Mouse (Mus musculus): ENCODE results near the gene Zfp444. TPM values are rescaled to one million over a fixed set of nuclear protein-coding genes. Genes with fewer than 3 reads are reported as not detected.
"Not testable (repeated sequence)": the region's sequence is repeated elsewhere in the genome, so short reads cannot be mapped to it uniquely, and the experiment has no call there.

Gene Zfp444
- polyA plus RNA-seq, 1 experiment from 2014 or later, result 69.8 TPM

DNA sequence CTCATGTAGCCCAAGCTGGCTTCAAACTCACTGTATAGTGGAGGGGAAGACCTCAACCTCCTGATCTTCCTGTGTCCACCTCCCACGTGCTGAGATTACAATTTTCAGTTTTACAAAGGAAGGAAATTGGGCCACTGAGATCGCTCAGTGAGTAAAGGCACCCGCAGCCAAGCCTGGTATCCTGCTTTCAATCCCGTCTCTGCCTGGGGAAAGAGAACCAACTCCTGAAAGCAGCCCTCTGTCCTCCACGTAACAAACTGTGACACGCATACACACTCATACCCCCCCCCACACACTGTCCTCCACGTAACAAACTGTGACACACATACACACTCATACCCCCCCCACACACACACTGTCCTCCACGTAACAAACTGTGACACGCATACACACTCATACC lies 1.6 kb upstream of the Zfp444 start:
- DNase-seq (ENCODE audit: extremely low spot score, low spot score), result no peak
- Histone ChIP-seq H3K4me1 (peaks cover 14% of the 10 kb centered on the region), H3K27me3 (ENCODE audit: poor library complexity, severe bottlenecking) (no peaks in the 10 kb centered on the region), H3K27ac (no peak overlapping the region), H3K9me3 (no peaks in the 10 kb centered on the region), H3K36me3 (replicated peaks) (peaks cover 13% of the 10 kb centered on the region), H3K4me3 (no peak overlapping the region)
- WGBS, result 84% methylated on average over 9 of the region's 9 CpGs

DNA sequence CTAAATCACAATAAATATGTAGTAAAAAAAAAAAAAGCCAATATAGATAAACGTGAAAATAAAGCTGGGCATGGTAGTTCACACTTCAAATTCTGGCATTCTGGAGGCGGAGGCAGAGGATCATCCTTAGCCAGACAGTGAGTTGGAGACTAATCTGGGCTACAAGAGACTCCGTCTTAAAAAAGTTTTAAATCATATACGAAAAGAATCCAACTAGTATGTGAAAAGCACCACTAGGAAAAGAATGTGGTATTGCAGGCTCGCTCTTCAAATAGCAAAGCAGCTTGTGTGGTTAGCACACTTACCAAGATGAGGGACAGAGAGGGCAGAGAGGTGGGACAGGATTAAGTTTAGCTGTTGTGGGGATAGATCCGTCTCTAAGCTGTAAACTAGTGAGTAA lies 1.2 kb upstream of the Zfp444 start:
- WGBS, result 55% methylated on average over 6 of the region's 6 CpGs
- H3K27ac ChIP-seq, result peak overlapping the region; percentile 91
- H3K4me3 ChIP-seq, result peak overlapping the region; percentile 76
- H3K36me3 ChIP-seq (replicated peaks), result peaks cover 18% of the 10 kb centered on the region
- H3K4me1 ChIP-seq, result peaks cover 14% of the 10 kb centered on the region
- H3K27me3 ChIP-seq (ENCODE audit: poor library complexity, severe bottlenecking), result no peaks in the 10 kb centered on the region
- DNase-seq (ENCODE audit: extremely low spot score, low spot score), result no peak
- no peaks in the 10 kb centered on the region for H3K9me3 ChIP-seq

DNA sequence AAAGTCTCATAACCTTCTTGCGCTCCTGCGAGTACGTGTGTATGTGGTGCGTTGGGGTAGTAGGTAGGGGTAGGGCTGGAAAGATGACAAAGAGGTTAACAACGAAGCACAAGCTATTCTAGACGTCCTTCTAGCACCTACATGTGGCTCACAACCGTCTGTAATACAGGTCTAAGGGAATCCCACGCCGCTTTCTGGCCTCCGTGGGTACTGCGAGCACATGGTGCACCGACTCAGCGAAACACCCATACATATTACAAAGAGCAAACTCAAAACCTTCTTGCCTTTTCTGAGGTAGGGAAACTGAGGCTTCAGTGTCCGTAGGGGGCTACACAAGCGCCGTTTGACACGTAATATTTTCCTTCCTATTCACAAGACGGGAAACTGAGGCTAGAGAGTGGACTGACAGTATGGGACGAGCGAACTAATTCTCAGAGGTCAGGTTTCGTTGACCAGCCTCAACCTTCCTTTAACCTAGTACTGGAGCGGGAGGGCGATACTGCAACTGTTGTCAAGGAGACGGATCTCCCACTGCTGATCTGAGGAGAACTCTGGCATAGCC lies 501 bp upstream of the Zfp444 start:
- peak overlapping the region; percentile 76 for H3K4me3 ChIP-seq
- peaks cover 23% of the 10 kb centered on the region for H3K36me3 ChIP-seq (replicated peaks)
- 2% methylated on average over 24 of the region's 24 CpGs for WGBS
- peaks cover 14% of the 10 kb centered on the region for H3K4me1 ChIP-seq
- H3K27me3 ChIP-seq (ENCODE audit: poor library complexity, severe bottlenecking), result no peaks in the 10 kb centered on the region
- no peaks in the 10 kb centered on the region for H3K9me3 ChIP-seq
- H3K27ac ChIP-seq, result peak overlapping the region; percentile 91
- peak; percentile 68 for DNase-seq (ENCODE audit: extremely low spot score, low spot score)

DNA sequence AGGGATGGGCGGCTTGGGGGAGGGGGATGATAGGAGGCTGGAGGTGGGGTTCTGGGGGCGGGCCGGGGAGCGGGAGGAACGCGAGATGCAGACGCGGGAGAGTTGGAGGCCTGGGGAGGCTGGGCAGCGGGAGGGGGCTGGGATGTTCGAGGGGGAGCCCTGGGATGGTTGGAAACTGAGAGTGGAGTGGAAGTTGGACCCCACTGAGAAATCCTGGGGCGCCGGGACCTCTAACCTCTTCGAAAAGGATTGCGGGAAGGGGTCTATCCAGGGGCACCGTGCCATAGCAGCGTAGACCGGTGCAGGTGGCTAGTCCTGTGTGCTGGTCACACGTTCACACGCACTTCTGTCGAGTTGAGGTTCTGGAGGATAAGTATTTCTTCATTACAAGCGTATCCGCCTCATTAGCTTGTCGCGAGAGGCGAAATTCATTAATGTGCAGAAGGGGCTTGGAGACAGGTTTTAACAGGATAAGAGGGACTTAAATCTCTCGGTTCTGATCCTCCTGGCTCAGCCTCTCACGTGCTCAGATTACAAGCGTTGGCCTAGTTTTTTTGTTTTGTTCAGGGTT lies 733 bp downstream of the Zfp444 start:
- Histone ChIP-seq H3K9me3 (no peaks in the 10 kb centered on the region), H3K4me3 (peak overlapping the region; percentile 76), H3K36me3 (replicated peaks) (peaks cover 30% of the 10 kb centered on the region), H3K27me3 (ENCODE audit: poor library complexity, severe bottlenecking) (no peaks in the 10 kb centered on the region), H3K27ac (peak overlapping the region; percentile 91), H3K4me1 (peaks cover 14% of the 10 kb centered on the region)
- no peak for DNase-seq (ENCODE audit: extremely low spot score, low spot score)
- under 1% methylated on average over 28 of the region's 28 CpGs for WGBS

DNA sequence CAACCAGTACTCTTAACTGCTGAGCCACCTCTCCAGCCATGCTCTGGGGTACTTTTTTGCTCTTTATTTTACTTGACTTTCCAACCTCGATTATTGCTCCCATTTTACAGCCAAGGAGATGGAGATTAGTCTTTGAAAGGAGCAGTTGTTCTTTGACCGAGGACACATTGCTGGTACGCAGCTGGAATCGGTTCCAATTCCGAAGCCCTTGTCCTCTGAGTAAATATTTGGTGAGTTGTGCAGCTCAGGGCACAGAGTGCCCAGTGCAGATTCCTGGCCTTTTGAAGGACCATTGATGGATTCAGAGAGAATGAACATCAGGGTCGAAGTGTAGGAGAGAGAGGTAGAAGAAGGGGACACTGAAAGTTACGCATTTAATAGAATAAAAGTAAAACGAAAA lies 1.8 kb downstream of the Zfp444 start:
- Histone ChIP-seq H3K36me3 (replicated peaks) (peaks cover 41% of the 10 kb centered on the region), H3K9me3 (no peaks in the 10 kb centered on the region), H3K27me3 (ENCODE audit: poor library complexity, severe bottlenecking) (no peaks in the 10 kb centered on the region), H3K27ac (no peak overlapping the region), H3K4me3 (peak overlapping the region; percentile 76; the same call in 1 of the 2 replicates), H3K4me1 (peaks cover 14% of the 10 kb centered on the region)
- WGBS, result 92% methylated on average over 8 of the region's 8 CpGs
- no peak for DNase-seq (ENCODE audit: extremely low spot score, low spot score)

DNA sequence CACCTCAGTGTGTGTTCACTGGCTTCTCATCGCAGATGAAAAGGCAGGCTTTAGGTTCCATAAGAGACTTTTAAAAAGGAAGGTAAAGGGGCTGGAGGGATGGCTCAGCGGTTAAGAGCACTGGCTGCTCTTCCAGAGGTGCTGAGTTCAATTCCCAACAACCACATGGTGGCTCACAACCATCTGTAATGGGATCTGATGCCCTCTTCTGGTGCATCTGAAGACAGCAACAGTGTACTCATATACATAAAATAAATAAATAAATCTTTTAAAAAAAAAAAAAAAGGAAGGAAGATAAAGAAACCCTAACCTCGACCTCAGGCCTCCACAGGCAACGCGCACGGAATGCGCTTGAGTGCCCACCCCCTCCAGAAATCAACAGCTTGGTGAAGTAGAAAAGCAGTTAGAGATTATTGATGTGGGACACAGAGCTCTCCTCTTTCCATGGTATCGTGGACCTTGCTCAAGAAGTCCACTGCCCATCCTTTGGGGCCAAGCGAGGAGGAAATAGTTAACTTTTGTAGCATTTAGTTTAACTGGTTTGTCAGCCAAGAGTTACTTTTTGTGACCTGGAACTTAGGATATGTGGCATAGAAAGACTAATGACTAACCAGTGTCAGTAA lies 2.5 kb downstream of the Zfp444 start:
- not testable (repeated sequence) for H3K4me3 ChIP-seq; H3K27ac ChIP-seq; DNase-seq (ENCODE audit: extremely low spot score, low spot score); H3K9me3 ChIP-seq; H3K27me3 ChIP-seq (ENCODE audit: poor library complexity, severe bottlenecking)
- WGBS, result 89% methylated on average over 9 of the region's 9 CpGs
- peaks cover 44% of the 10 kb centered on the region for H3K36me3 ChIP-seq (replicated peaks)
- peaks cover 14% of the 10 kb centered on the region for H3K4me1 ChIP-seq

DNA sequence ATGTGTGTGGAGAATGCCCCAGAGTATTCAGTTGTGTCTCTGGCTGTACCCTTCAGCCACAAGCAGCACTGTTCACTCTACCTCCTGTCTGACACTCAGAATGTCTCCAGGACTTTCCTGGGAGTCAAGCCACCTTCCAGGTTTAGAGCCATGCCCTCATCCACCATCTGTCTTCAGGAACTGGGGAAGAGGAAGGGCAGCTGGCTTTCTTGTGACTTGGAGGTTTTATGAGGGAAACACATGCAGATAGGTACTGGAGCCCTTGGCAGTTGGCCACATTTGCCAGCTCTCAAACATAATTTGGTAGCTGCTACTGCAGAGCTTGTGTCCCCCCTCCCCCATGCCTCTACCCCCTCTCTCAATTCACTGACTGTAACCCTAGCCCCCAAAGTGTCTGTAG lies 7.0 kb downstream of the Zfp444 start:
- Histone ChIP-seq H3K27ac (no peak overlapping the region), H3K9me3 (0 out of 2 replicates have a peak, but pooled peaks cover 3% of the 10 kb centered on the region), H3K4me1 (no peaks in the 10 kb centered on the region), H3K27me3 (ENCODE audit: poor library complexity, severe bottlenecking) (no peaks in the 10 kb centered on the region), H3K36me3 (replicated peaks) (peaks cover 81% of the 10 kb centered on the region), H3K4me3 (no peak overlapping the region)
- DNase-seq (ENCODE audit: extremely low spot score, low spot score), result no peak

DNA sequence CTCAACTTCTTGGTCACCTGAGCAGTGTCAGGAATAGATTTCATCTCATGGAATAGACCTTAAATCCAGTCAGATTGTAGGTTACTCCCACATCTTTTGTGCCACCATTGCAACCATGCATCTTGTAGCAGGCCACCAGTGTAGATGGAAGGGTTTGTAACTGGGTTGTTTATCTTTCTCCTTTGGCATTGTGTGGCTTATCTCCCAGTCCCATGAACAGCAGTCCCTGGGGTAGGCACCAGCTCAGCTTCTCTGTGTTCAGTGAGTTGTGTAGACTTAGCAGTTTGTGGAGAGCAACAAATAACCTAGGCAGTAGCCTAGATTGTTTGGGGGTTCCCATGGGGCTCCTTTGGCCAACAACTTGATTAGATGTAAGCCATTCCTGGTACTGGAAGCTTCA lies 10.9 kb downstream of the Zfp444 start:
- no peaks in the 10 kb centered on the region for H3K4me1 ChIP-seq
- no peak overlapping the region for H3K4me3 ChIP-seq
- DNase-seq (ENCODE audit: extremely low spot score, low spot score), result no peak
- H3K27ac ChIP-seq, result no peak overlapping the region
- peaks cover 89% of the 10 kb centered on the region for H3K36me3 ChIP-seq (replicated peaks)
- no peaks in the 10 kb centered on the region for H3K27me3 ChIP-seq (ENCODE audit: poor library complexity, severe bottlenecking)
- H3K9me3 ChIP-seq, result 0 out of 2 replicates have a peak, but pooled peaks cover 7% of the 10 kb centered on the region

DNA sequence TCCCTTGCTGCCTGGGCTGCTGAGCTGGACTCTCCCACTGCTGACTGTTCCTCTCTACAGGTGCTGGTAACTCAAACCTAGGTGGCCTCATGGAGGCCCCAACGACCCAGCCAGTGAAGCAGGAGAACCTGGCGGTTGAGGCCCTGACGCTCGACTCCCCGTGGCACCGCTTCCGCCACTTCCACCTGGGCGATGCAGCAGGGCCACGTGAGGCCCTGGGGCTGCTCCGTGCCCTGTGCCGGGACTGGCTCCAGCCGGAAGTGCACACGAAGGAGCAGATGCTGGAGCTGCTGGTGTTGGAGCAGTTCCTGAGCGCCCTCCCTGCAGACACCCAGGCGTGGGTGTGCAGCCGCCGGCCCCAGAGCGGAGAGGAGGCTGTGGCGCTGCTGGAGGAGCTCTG lies 11.8 kb downstream of the Zfp444 start:
- no peak for DNase-seq (ENCODE audit: extremely low spot score, low spot score)
- no peaks in the 10 kb centered on the region for H3K4me1 ChIP-seq
- no peak overlapping the region for H3K27ac ChIP-seq
- peaks cover 7% of the 10 kb centered on the region for H3K27me3 ChIP-seq (ENCODE audit: poor library complexity, severe bottlenecking)
- 94% methylated on average over 19 of the region's 19 CpGs for WGBS
- H3K4me3 ChIP-seq, result no peak overlapping the region
- H3K36me3 ChIP-seq (replicated peaks), result peaks cover 89% of the 10 kb centered on the region
- 0 out of 2 replicates have a peak, but pooled peaks cover 7% of the 10 kb centered on the region for H3K9me3 ChIP-seq

DNA sequence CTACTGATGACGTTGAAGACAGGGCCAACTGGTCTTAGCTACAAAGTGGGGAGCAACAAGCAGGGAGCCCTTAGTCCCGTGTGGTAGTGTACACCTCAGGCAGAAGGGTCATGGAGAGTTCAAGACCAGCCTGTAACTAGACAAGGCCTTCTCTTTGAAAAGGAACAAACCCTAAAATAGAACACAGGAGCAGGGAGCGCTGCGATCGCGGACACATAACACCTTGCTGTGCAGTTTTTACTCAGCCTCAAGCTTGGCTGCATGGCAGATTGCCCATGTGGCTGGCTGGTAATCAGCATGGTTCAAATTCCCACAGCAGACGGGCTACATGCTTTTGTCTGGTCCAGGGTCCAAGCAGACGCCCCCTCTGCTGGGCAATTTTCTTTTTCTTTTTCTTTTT lies 12.5 kb downstream of the Zfp444 start:
- peaks cover 92% of the 10 kb centered on the region for H3K36me3 ChIP-seq (replicated peaks)

DNA sequence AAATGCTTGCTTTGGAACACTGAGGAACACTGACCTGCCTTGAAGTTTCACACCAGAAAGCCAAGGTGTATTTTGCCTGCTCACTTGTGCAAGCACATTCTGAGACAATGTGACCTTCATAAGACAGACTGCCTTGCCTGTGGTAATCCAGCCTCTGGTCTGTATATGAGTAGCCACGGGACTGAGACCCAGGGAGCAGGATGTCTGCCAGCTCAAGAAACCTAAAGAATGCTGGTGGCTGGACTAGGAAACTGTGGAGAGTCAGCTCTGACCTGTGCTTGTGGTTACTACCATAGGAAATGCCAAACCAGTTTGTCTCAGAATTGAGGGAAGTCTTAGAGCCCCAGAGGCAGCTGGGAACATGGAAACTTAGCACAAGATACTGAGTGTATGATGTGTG lies 13.4 kb downstream of the Zfp444 start:
- H3K36me3 ChIP-seq (replicated peaks), result peaks cover 94% of the 10 kb centered on the region

More for the DNA sequence above, 12.5 kb downstream of the Zfp444 start:
- 0 out of 2 replicates have a peak, but pooled peaks cover 4% of the 10 kb centered on the region for H3K4me1 ChIP-seq
- no peak for DNase-seq (ENCODE audit: extremely low spot score, low spot score)
- H3K27ac ChIP-seq, result no peak overlapping the region
- whole genome bisulfite sequencing, result 97% methylated on average over 8 of the region's 8 CpGs
- no peak overlapping the region for H3K4me3 ChIP-seq
- H3K27me3 ChIP-seq (ENCODE audit: poor library complexity, severe bottlenecking), result peaks cover 14% of the 10 kb centered on the region
- H3K9me3 ChIP-seq, result 0 out of 2 replicates have a peak, but pooled peaks cover 10% of the 10 kb centered on the region

DNA sequence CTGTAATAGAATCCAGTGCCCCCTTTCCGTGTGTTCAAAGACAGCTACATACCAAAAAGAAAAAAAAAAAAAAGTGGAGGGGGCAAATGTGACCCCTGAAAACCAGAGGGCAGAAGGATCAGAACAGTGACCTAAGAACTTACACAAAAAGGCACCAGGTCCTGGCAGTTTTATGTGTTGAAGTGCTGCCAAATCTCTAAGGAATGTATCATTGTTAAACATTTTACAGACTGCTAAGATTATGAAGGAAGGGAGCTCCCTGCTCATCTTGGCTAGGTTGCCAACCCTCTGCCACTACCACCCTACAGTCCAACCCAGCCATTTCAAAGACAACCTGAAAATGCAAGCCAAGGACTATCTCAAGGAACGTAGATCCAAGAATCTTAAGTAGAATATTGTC lies 14.2 kb downstream of the Zfp444 start:
- no peak for DNase-seq (ENCODE audit: extremely low spot score, low spot score)
- 98% methylated on average over 2 of the region's 2 CpGs for WGBS
- H3K4me3 ChIP-seq, result no peak overlapping the region

More for the DNA sequence above, 13.4 kb downstream of the Zfp444 start:
- WGBS, result 81% methylated on average over 1 of the region's 1 CpGs
- H3K9me3 ChIP-seq, result 0 out of 2 replicates have a peak, but pooled peaks cover 13% of the 10 kb centered on the region
- no peak for DNase-seq (ENCODE audit: extremely low spot score, low spot score)
- peaks cover 22% of the 10 kb centered on the region for H3K27me3 ChIP-seq (ENCODE audit: poor library complexity, severe bottlenecking)
- H3K4me3 ChIP-seq, result no peak overlapping the region
- H3K27ac ChIP-seq, result no peak overlapping the region
- 0 out of 2 replicates have a peak, but pooled peaks cover 6% of the 10 kb centered on the region for H3K4me1 ChIP-seq

DNA sequence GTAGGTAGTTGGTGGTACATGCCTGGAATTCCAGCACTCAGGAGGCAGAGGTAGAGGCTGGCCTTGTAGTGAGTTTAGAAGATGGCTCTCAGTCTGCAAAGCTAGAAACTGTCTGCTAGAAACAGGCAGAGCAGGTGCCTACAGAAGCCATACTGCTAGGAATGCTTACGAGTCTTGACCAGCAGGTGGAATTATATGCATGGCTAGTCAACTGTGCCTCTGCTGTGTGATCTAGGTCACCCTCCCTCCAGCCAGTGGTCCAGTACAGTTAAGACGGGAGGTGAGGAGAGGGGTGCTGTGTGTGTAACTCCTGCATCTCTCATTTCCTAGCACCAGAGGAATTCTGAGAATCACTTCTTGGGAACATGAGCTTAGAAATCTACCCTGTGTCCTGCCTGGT lies 14.7 kb downstream of the Zfp444 start:
- Histone ChIP-seq H3K36me3 (replicated peaks) (peaks cover 86% of the 10 kb centered on the region), H3K27me3 (ENCODE audit: poor library complexity, severe bottlenecking) (peaks cover 22% of the 10 kb centered on the region), H3K9me3 (0 out of 2 replicates have a peak, but pooled peaks cover 10% of the 10 kb centered on the region), H3K4me1 (0 out of 2 replicates have a peak, but pooled peaks cover 6% of the 10 kb centered on the region), H3K27ac (no peak overlapping the region), H3K4me3 (no peak overlapping the region)
- WGBS, result 84% methylated on average over 2 of the region's 2 CpGs
- no peak for DNase-seq (ENCODE audit: extremely low spot score, low spot score)

More for the DNA sequence above, 14.2 kb downstream of the Zfp444 start:
- Histone ChIP-seq H3K27me3 (ENCODE audit: poor library complexity, severe bottlenecking) (peaks cover 22% of the 10 kb centered on the region), H3K4me1 (0 out of 2 replicates have a peak, but pooled peaks cover 6% of the 10 kb centered on the region), H3K36me3 (replicated peaks) (peaks cover 89% of the 10 kb centered on the region), H3K9me3 (0 out of 2 replicates have a peak, but pooled peaks cover 10% of the 10 kb centered on the region), H3K27ac (no peak overlapping the region)
